Mouse (Mus musculus): ENCODE results near the gene Skida1.

DNA sequence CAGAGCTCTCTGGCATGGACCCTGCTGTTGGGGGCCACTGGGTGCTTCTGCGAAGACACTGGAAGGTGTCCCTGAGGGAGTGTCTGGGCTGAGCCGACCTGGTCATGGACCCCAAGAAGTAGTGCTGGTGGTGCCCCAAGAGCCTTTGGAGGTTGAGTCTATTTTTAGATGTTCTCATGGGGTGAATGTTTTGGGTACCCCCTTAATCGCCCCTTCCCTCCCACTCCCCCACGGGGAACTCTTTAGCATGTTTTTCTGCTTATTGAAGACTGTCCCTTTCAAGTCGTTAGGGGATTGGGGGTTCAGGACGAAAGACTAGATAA is 16.8 kb upstream of the Skida1 start:
- TF ChIP-seq CTCF (IDR thresholded peaks at IDR 0.05): no peak
- TF ChIP-seq EP300 (IDR thresholded peaks at IDR 0.05; ENCODE audit: insufficient read depth, low read depth, low read length): no peak

All from heart, adult 2 months (tissue).